Mouse (Mus musculus) layer of hippocampus, postnatal 36 days (tissue): ENCODE results near the gene Gm45261. TPM values are rescaled to one million over a fixed set of nuclear protein-coding genes. Genes with fewer than 3 reads are reported as not detected.

Experiments
- DNase-seq, 2 experiments: peaks; one replicate each; pipeline ENCODE4 v3.0.0; 2022
- total RNA-seq, 2 experiments: library from RNA; stranded (reverse); gene quantifications; 2 replicates each; pipeline ENCODE4 v1.2.3; 2021

Gene Gm45261
- not detected for total RNA-seq

- no peak for DNase-seq
Measured at GRCm38 (mm10) chr1:80461348-80461747, at the start of gene Gm45261. Gene Gm45261, minus strand, starts transcription at chr1:80461448.

GRCm38 (mm10) chr1:80504757-80505156 lies 43.5 kb upstream of the Gm45261 start:
- DNase-seq, result no peak

- DNase-seq, result no peak
Measured at GRCm38 (mm10) chr1:80504081-80504480, 42.8 kb upstream of the Gm45261 start.

GRCm38 (mm10) chr1:80502456-80503165 lies 41.4 kb upstream of the Gm45261 start:
- no peak for DNase-seq

GRCm38 (mm10) chr1:80499264-80499663 lies 38.0 kb upstream of the Gm45261 start:
- no peak for DNase-seq

- DNase-seq, result no peak
Measured at GRCm38 (mm10) chr1:80496360-80496759, 35.1 kb upstream of the Gm45261 start.

GRCm38 (mm10) chr1:80483419-80483818 lies 22.2 kb upstream of the Gm45261 start:
- DNase-seq, result no peak

GRCm38 (mm10) chr1:80474942-80475341 lies 13.7 kb upstream of the Gm45261 start:
- no peak for DNase-seq

GRCm38 (mm10) chr1:80472395-80472794 lies 11.1 kb upstream of the Gm45261 start:
- no peak for DNase-seq

GRCm38 (mm10) chr1:80459923-80460322 lies 1.3 kb downstream of the Gm45261 start:
- no peak for DNase-seq

GRCm38 (mm10) chr1:80459477-80459876 lies 1.8 kb downstream of the Gm45261 start:
- no peak for DNase-seq

GRCm38 (mm10) chr1:80453971-80454370 lies 7.3 kb downstream of the Gm45261 start:
- DNase-seq, result no peak

- no peak for DNase-seq
Measured at GRCm38 (mm10) chr1:80451914-80452549, 9.2 kb downstream of the Gm45261 start.

GRCm38 (mm10) chr1:80447554-80447953 lies 13.7 kb downstream of the Gm45261 start:
- no peak for DNase-seq

GRCm38 (mm10) chr1:80440911-80441310 lies 20.3 kb downstream of the Gm45261 start:
- no peak for DNase-seq

GRCm38 (mm10) chr1:80438506-80438905 lies 22.7 kb downstream of the Gm45261 start:
- no peak for DNase-seq

- DNase-seq, result no peak
Measured at GRCm38 (mm10) chr1:80427946-80428345, 33.3 kb downstream of the Gm45261 start.

GRCm38 (mm10) chr1:80427425-80427824 lies 33.8 kb downstream of the Gm45261 start:
- DNase-seq, result no peak

- DNase-seq, result no peak
Measured at GRCm38 (mm10) chr1:80424666-80425065, 36.6 kb downstream of the Gm45261 start.

GRCm38 (mm10) chr1:80418321-80419045 lies 42.8 kb downstream of the Gm45261 start:
- no peak for DNase-seq

- DNase-seq, result no peak
Measured at GRCm38 (mm10) chr1:80416329-80416728, 44.9 kb downstream of the Gm45261 start.

- DNase-seq, result no peak
Measured at GRCm38 (mm10) chr1:80412521-80412920, 48.7 kb downstream of the Gm45261 start.

GRCm38 (mm10) chr1:80410229-80410973 lies 50.8 kb downstream of the Gm45261 start:
- no peak for DNase-seq
